Mouse (Mus musculus): ENCODE data around the gene Ctf2. TPM values are rescaled to one million over a fixed set of nuclear protein-coding genes. Genes with fewer than 3 reads are reported as not detected.

Ctf2 gene
- polyA plus RNA-seq, 1 experiment, result not detected

DNA sequence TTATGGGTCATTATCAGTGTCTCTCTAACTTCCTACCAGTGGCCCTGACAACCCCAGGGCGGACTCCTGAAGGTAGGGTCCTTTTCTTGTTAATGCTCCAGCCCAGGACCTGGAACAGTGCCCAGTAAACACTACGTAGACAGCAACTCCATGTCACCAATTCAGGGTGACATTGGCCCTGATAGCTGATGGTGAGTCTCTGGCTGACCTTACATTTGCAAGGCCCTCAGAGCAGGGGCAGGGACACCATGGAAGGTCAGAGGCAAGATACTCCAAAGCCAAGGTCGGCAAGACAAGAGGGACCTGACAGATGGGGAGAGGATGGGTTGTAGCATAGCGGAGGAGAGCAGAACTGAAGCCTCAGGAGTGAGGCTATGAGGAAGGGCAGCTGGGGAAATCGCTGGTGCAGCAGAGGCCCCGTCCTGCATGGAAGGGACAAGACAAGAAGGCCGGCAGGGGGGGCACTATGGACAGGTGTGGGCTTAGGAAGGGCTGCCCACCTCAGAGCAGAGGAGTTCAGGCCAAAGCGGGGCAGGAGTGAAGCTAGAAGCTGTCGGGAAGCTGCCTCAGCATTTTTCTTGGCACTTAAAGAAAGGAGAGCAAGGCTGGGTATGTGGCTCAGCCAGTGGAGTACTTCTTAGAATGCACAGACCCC, 42.2 kb downstream of the Ctf2 start:
- no peak for DNase-seq (ENCODE audit: extremely low spot score in 1 of 2, low spot score in 1 of 2)

DNA sequence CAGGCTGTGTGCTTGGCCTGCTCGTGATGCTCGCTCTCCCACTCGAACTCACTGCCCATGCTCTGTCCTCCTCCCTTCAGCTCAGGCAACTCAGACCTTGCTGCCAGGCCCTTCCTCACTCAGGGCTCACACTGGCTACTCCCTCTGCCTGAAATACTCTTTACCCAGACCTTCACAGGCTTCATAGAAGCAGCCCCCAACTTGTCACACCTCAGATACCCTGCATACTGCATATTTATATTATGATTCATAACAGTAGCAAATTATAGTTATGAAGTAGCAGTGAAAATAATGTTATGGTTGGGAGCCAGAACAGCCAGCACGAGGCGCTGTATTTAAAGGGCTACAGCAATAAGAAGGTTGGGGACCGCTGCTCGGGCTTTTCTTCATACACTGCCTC, 43.0 kb downstream of the Ctf2 start:
- DNase-seq (ENCODE audit: extremely low spot score in 1 of 2, low spot score in 1 of 2), result peak in 1 of 2 experiments; percentile 48

DNA sequence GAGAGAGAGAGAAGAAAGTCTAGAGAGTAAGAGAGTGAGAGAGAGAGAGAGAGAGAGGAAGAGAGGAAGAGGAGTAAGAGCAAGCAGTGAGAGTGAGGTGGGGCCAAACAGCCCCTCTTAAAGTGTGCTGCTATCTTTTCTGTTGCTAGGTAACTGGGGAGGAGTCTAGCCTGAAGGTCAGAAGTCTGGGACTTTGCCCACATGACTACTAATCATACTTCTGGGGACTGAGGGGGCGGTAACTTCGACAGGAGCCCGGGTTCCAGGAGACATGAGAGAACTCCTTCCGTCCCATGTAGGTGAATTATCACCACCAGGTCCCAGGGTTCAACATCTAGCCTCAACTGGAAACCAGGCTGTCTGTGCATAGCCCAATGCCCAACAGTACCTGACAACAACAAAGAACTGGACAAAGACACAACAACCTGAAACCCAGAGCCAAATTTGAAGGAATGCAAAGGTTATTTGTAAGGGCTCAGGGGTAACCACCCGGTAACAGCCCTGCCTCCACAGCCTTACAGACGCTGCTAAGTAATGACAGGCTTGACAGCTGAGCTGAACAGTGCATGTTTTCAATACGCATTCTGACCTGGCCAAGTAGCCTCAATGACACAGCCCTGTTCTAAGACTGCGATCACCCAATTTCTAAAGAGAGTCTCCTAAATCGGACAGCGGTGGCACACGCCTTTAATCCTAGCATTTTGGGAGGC, 45.1 kb downstream of the Ctf2 start:
- DNase-seq (ENCODE audit: extremely low spot score in 1 of 2, low spot score in 1 of 2), result no peak

DNA sequence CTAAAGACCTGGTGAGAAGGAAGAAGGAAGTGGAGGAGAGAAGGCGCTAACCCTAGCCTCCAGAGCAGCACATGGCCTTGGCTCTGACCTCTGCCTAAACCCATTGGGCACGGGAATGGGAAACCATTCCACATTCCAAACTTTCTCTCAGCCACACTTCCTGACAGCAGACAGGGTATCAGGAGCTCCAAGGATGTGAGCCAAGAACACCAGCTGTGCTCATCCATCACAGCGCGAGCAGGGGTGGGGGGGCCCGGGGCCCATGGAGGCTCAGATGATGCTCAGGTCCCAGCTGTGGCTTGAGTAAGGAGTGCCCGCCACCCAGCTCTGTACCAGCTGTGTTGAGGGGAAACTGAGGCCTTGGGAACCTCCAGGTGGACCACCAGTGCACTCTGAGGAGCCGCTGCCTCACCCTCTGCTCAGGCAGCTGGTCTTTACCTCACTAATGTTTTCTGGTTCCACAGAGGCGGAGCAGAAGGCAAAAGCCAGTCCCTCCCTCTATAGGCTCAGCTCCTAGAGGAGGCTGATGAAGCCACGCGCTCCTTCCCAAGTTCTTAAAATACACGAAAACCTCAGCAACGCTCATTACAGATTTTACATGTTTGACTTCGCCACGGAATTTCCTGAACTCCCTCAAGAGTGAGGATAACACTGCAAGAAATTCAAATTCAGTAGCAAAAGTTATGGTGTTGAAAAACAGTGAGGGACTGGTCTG, 46.5 kb downstream of the Ctf2 start:
- DNase-seq (ENCODE audit: extremely low spot score in 1 of 2, low spot score in 1 of 2), result peak in 1 of 2 experiments; percentile 40

DNA sequence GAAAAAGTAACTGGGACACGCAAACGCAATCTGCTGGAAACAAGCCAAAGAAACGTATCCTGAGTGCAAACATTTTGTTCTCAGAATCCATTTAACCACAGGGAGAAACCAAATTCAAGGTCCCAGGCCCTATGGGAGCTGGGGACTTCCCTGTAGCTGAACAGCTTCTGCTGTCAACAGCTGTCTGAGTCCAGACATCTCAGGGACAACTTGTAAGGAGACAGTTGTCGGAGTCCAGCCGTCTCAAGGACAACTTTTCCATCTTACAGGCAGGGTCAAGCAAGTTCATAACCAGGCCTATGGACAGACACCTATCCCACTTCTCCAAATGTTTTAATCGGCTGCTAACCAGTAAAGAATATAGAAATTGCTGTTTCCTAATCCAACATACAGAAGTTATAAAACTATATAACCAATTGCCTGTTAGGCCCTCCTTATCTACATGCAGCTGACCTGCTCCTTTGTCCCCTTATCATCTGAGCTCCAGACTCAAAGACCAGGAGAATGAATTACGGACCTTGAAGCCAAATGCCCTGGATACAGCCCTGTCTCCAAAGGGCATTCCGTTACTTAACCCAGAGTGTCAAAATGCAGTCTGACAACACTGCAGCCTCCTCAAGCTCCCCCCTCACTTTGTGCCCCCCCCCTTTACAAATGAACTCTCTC, 49.9 kb downstream of the Ctf2 start:
- no peak for DNase-seq (ENCODE audit: extremely low spot score in 1 of 2, low spot score in 1 of 2)

DNA sequence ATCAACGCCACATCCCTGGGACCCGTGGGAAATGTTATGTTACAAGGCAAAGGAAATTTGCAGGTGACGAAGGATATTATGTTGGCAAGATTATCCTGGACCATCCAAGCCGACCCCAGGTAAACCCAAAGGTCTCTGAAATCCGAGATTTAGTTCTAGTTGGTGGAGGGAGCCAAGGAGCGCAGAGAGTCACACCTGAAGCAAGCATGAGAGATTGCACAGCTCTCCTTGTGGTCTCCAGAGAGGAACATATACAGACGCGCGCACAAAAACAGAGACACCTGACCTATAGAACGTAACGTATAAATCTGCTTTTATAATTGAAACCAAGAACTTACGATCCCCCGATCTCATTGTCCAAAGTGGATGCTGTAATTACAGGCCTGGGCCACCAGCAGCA, 51.4 kb downstream of the Ctf2 start:
- DNase-seq (ENCODE audit: extremely low spot score in 1 of 2, low spot score in 1 of 2), result no peak

DNA sequence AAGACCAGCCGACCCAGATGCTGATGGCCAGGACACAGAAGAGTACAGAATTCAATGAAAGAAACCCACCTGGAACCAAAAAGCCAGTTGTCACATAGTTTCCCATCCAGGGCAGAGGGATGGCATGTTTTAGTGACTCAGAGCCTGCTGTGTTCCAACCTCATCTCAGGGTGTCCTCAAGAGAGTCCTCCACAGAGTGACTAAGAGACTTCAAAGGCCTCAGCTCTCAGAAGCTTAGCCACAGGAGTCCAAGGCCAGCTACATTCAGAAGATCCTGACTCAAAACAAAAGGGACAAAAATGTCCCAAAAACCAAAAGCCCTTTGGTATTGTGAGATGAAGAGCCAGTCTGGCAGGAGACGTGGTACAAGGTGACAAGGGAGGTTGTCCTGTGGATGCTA, 53.2 kb downstream of the Ctf2 start:
- DNase-seq (ENCODE audit: extremely low spot score in 1 of 2, low spot score in 1 of 2), result no peak

DNA sequence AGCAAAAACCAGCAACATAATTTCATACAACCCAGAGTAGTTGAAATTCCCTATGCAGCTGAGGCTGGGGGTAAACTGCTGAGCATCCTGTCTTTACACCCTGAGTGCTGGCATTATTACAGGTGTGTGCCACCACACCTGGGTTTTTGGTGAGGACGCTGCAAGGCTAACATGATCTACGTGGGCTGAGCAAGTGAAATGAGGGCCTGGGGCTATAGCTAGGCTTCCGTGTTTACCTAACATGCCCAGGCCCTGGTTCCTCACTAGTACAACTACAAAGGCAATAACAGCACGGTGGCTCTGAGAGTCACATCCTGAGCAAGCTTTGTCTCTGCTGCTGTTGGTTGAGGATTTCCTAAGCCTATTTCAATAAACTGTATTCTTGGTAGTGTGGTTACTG, 54.4 kb downstream of the Ctf2 start:
- no peak for DNase-seq (ENCODE audit: extremely low spot score in 1 of 2, low spot score in 1 of 2)

DNA sequence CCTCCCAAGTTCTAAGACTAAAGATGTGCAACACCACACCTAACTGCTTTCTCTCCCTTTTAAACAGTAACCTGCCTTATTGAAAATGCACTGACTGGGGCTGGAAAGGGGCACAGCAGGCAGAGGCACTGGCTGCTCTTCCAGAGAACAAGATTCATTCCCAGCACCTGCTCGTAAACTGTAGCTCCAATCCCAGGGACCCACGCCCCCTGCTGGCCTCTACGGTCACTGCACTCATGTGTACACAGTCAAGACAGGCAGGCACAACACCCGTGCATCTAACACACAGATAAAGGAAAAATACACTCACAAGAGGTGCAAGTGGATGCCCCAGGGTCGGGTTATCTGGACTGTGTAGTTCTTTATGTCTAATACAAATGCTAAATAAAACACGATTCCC, 54.9 kb downstream of the Ctf2 start:
- peak in 1 of 2 experiments; percentile 46 for DNase-seq (ENCODE audit: extremely low spot score in 1 of 2, low spot score in 1 of 2)

DNA sequence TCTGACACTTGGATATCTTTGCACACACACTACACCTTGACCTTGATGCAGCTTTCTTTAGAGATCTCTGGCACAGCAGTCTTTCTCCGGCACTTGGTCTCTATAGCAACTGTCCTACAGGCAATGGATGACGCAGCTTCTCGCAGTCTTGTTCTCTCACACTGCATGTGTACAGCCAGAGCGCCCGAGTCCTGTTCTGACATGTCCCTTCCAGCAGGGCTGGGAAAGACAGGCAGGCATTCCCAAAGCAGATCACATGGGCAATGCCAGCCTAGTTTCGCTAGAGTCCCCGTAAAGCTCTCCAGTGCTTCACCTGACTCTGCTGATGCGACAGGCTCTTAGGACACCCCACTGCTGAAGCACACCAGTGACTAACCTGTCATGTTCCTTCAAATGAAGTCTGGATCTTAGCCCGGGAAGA, 56.6 kb downstream of the Ctf2 start:
- DNase-seq (ENCODE audit: extremely low spot score in 1 of 2, low spot score in 1 of 2), result no peak

DNA sequence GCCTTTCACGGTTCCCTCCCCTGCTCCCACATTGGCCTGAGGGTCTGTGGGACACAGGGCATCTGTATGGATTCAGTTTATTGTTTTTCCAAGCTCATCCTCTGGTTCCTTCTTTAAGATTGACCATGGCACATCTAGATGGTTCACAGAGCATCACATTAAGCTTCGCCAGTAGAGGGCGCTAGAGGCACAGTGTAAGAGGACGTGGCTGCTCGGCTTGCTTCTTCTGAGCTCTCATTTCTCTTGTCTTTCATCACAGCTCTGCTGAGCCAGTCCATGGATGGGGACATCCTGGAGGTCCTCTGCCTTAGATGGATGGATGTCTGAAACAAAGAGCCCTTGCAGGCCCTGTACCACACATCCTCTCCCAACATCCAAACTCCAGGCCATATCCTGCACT, 57.0 kb downstream of the Ctf2 start:
- DNase-seq (ENCODE audit: extremely low spot score in 1 of 2, low spot score in 1 of 2), result peak; percentile 77 to 96

DNA sequence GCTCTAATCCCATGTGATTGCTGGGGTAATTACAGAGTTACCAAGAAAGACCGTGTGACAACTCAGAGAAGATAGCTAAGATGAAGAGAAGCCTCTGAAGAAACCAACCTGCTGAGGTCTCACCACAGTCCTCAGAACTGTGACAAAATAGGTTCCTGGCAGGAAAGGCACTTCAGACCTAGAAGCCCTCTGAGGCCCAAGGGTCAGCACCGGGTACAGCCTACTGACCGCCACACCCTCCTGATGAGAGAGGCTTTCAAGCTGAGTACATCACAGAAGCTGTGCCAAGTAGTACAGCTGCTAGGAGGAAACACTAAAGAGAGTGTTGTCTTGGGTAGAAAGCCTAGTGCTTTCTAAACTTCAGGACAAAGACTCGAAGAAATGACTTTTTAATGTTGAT, 59.2 kb downstream of the Ctf2 start:
- DNase-seq (ENCODE audit: extremely low spot score in 1 of 2, low spot score in 1 of 2), result no peak

DNA sequence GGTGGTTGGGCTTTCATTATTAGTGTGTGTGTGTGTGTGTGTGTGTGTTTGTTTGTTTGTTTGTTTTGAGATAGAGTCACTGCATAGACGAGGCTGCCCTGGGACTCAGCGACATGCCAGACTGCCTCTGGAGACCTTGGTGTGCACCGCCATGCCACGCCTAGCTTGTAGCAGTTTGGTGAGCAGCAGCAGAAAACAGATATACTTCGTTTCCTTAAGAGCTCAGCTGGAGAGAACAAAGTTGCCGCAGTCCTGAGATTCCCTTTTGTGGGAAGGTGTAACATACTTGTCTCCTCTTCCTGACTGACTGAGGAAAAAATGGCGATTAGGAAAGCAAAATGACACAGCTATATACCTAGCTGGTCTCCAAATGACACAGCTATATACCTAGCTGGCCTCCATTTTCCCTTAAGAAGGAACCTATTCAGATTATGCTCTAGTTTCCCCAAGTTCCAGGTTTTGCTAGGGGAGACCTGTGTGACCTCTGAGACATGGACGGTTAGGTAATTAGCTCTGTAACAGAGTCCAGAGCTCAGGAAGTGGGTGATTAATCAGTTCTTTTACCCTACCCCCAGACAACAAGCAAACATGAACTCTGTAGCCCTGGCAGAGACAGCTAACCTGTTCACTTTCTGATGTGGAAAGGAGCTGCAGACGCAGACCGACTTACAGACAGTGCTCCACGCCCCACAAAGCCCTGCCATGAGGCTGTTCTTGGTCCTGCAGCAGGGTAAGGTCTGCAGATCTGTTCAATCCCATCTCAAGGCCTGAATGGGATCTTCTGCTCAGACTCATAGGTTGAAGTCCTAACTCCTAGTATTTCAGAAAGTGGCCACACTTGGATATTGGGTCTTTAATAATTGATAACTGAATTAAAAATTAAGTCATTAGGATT, 59.8 kb downstream of the Ctf2 start:
- no peak for DNase-seq (ENCODE audit: extremely low spot score in 1 of 2, low spot score in 1 of 2)

Other genes starting within 250 kb of the Ctf2 start
- gene Srcap, start 220.2 kb downstream of the Ctf2 start, polyA plus RNA-seq (2012; rRNA removed), result 29.6 and 31.3 TPM in 2 replicates
- 15.6 and 16.6 TPM in 2 replicates for gene Gm42715, start 212.6 kb downstream of the Ctf2 start, polyA plus RNA-seq (2012; rRNA removed)
- not detected in 2 replicates for gene Tmem265, start 170.8 kb downstream of the Ctf2 start, polyA plus RNA-seq (2012; rRNA removed)
- gene Phkg2, start 158.8 kb downstream of the Ctf2 start, polyA plus RNA-seq (2012; rRNA removed), result 145 and 146 TPM in 2 replicates
- 21.0 and 21.5 TPM in 2 replicates for gene Ccdc189, start 143.6 kb downstream of the Ctf2 start, polyA plus RNA-seq (2012; rRNA removed)
- 49.4 and 54.0 TPM in 2 replicates for gene Rnf40, start 143.4 kb downstream of the Ctf2 start, polyA plus RNA-seq (2012; rRNA removed)
- 21.7 and 22.7 TPM in 2 replicates for gene Zfp629, start 116.4 kb downstream of the Ctf2 start, polyA plus RNA-seq (2012; rRNA removed)
- 23.3 and 25.7 TPM in 2 replicates for gene Bcl7c, start 23.2 kb downstream of the Ctf2 start, polyA plus RNA-seq (2012; rRNA removed)
- gene Ctf1, start 19.4 kb downstream of the Ctf2 start, polyA plus RNA-seq (2012; rRNA removed), result 6.0 and 6.4 TPM in 2 replicates
- gene Fbxl19, start 12.4 kb upstream of the Ctf2 start, polyA plus RNA-seq (2012; rRNA removed), result 58.3 and 62.6 TPM in 2 replicates
- gene Orai3, start 37.6 kb upstream of the Ctf2 start, polyA plus RNA-seq (2012; rRNA removed), result 19.9 and 20.6 TPM in 2 replicates
- 20.2 and 21.8 TPM in 2 replicates for gene Setd1a, start 44.5 kb upstream of the Ctf2 start, polyA plus RNA-seq (2012; rRNA removed)
- gene Gm49388, start 53.4 kb upstream of the Ctf2 start, polyA plus RNA-seq (2012; rRNA removed), result 0.06 TPM in 1 of 2 replicates, not detected in the other
- gene Hsd3b7, start 68.4 kb upstream of the Ctf2 start, polyA plus RNA-seq (2012; rRNA removed), result 15.7 and 17.3 TPM in 2 replicates
- gene Stx4a, start 92.1 kb upstream of the Ctf2 start, polyA plus RNA-seq (2012; rRNA removed), result 121 and 127 TPM in 2 replicates
- 374 and 443 TPM in 2 replicates for gene Stx1b, start 92.4 kb upstream of the Ctf2 start, polyA plus RNA-seq (2012; rRNA removed)
- 16.0 TPM in 2 replicates for gene Zfp646, start 144.1 kb upstream of the Ctf2 start, polyA plus RNA-seq (2012; rRNA removed)
- 13.9 and 15.1 TPM in 2 replicates for gene Zfp668, start 144.7 kb upstream of the Ctf2 start, polyA plus RNA-seq (2012; rRNA removed)
- gene Prss53, start 158.8 kb upstream of the Ctf2 start, polyA plus RNA-seq (2012; rRNA removed), result 4.7 and 5.2 TPM in 2 replicates
- not detected in 2 replicates for gene Gm21974, start 163.3 kb upstream of the Ctf2 start, polyA plus RNA-seq (2012; rRNA removed)
- 54.6 and 68.7 TPM in 2 replicates for gene Vkorc1, start 163.5 kb upstream of the Ctf2 start, polyA plus RNA-seq (2012; rRNA removed)
- gene Bckdk, start 171.9 kb upstream of the Ctf2 start, polyA plus RNA-seq (2012; rRNA removed), result 50.4 and 51.0 TPM in 2 replicates
- 37.3 and 39.1 TPM in 2 replicates for gene Kat8, start 180.3 kb upstream of the Ctf2 start, polyA plus RNA-seq (2012; rRNA removed)
- 0.36 and 0.86 TPM in 2 replicates for gene Prss8, start 197.9 kb upstream of the Ctf2 start, polyA plus RNA-seq (2012; rRNA removed)
- gene Prss36, start 214.6 kb upstream of the Ctf2 start, polyA plus RNA-seq (2012; rRNA removed), result 14.0 and 15.0 TPM in 2 replicates
- gene Fus, start 235.3 kb upstream of the Ctf2 start, polyA plus RNA-seq (2012; rRNA removed), result 446 and 481 TPM in 2 replicates

All from frontal cortex, adult 2 months (tissue).